Mouse (Mus musculus) neural tube, embryonic 11.5 days (tissue): Measurements from ENCODE around the gene Ep300. TPM values are rescaled to one million over a fixed set of nuclear protein-coding genes. Genes with fewer than 3 reads are reported as not detected.

Source experiments
- ATAC-seq: fragments of 200-750 bp; cut with Nextera tagmentation; 2 replicates; pipeline ENCODE4 v1.8.0; 2017; ENCODE audit warnings: moderate number of reproducible peaks, mild to moderate bottlenecking, moderate TSS enrichment, moderate library complexity; ENCODE audit not compliant: insufficient read depth, low FRiP score, low TSS enrichment
- DNase-seq: peaks from one replicate; pipeline ENCODE4 v3.0.0-alpha.2; 2015; ENCODE audit warnings: low spot score
- H3K27ac ChIP-seq: fragments of 300-500 bp; sonication (generic); 2 replicates; pipeline ENCODE4 v1.5.1; 2014; ENCODE audit warnings: low read depth, mild to moderate bottlenecking, low read length
- H3K27me3 ChIP-seq: fragments of 300-500 bp; sonication (generic); 2 replicates; pipeline ENCODE4 v1.6.1; 2014; ENCODE audit warnings: mild to moderate bottlenecking, low read length, mixed read lengths; ENCODE audit not compliant: control insufficient read depth, insufficient read depth
- H3K36me3 ChIP-seq: fragments of 300-500 bp; sonication (generic); 2 replicates; pipeline ENCODE4 v1.6.1; 2014; ENCODE audit warnings: mild to moderate bottlenecking, low read length, moderate library complexity, mixed read lengths; ENCODE audit not compliant: control insufficient read depth, insufficient read depth
- H3K4me1 ChIP-seq: fragments of 300-500 bp; sonication (generic); 2 replicates; pipeline ENCODE4 v1.6.1; 2014; ENCODE audit warnings: low read length, mixed read lengths; ENCODE audit not compliant: control insufficient read depth, insufficient read depth
- H3K4me2 ChIP-seq: fragments of 300-500 bp; sonication (generic); 2 replicates; pipeline ENCODE4 v1.6.1; 2014; ENCODE audit warnings: low read depth, mild to moderate bottlenecking, moderate library complexity
- H3K4me3 ChIP-seq: fragments of 300-500 bp; sonication (generic); 2 replicates; pipeline ENCODE4 v1.5.1; 2014; ENCODE audit warnings: low read depth, low read length
- H3K9ac ChIP-seq: fragments of 300-500 bp; sonication (generic); 2 replicates; pipeline ENCODE4 v1.6.1; 2014; ENCODE audit warnings: mild to moderate bottlenecking, low read length
- H3K9me3 ChIP-seq: fragments of 300-500 bp; sonication (generic); 2 replicates; pipeline ENCODE4 v1.6.1; 2016; ENCODE audit warnings: low read length; ENCODE audit not compliant: control insufficient read depth
- WGBS: fragments of 180-500 bp; shearing (Covaris S2); extraction: QIAGEN DNeasy Blood & Tissue Kit; methylation state at CpG from one replicate; pipeline ENCODE4 v1.1.7; 2014; 5-methylcytosine and 5-hydroxymethylcytosine counted together
- polyA plus RNA-seq: library from polyadenylated mRNA; unstranded; fragments of >200 nt; fragmentation: Nextera tagmentation; extraction: Ambion mirVana; gene quantifications from 2 replicates; pipeline ENCODE4 v1.2.1, GENCODE M21; 2014

The Ep300 gene
- polyA plus RNA-seq, 1 experiment from 2014 or later, result 29.6 TPM

DNA sequence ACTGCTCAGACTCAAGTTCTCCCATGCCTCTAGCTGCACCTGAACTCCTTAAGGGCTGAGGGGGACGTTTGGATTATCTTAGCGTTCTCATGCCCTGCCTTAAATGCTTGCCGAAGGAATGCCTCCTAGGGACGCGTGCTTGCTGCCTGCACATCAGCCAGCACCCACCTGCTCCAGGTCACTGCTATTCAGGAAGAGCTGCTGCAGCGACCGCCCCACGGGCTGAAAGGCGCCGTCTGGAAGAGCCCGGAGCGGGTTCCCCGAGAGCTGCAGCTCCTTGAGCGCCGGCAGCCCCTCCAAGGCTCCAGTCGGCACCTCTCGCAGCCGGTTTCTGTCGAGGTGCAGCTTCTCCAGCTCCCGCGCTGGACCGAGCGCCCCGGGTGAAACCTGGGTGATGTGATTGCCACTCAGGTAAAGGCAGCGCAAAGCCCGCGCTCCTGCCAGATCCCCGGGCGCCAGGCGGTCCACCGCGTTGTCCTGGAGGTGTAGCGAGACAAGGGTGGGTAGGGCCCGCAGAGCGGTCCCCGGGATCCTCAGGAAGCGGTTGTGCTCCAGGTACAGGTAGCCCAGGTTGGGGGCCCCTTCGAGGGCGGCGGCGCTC lies 108.3 kb downstream of the Ep300 start:
- peak overlapping the region; percentile 54 for H3K4me3 ChIP-seq
- no peak for DNase-seq
- ATAC-seq, result no peak
- peak overlapping the region; percentile 65 for H3K9ac ChIP-seq
- peaks cover 44% of the 10 kb centered on the region for H3K27me3 ChIP-seq
- H3K9me3 ChIP-seq, result no peaks in the 10 kb centered on the region
- WGBS, result 4% methylated on average over 41 of the region's 41 CpGs
- no peaks in the 10 kb centered on the region; the same call in 1 of the 2 replicates for H3K36me3 ChIP-seq
- peaks cover 6% of the 10 kb centered on the region; the same call in 1 of the 2 replicates for H3K4me1 ChIP-seq
- peak overlapping the region; percentile 85 for H3K4me2 ChIP-seq
- no peak overlapping the region for H3K27ac ChIP-seq

DNA sequence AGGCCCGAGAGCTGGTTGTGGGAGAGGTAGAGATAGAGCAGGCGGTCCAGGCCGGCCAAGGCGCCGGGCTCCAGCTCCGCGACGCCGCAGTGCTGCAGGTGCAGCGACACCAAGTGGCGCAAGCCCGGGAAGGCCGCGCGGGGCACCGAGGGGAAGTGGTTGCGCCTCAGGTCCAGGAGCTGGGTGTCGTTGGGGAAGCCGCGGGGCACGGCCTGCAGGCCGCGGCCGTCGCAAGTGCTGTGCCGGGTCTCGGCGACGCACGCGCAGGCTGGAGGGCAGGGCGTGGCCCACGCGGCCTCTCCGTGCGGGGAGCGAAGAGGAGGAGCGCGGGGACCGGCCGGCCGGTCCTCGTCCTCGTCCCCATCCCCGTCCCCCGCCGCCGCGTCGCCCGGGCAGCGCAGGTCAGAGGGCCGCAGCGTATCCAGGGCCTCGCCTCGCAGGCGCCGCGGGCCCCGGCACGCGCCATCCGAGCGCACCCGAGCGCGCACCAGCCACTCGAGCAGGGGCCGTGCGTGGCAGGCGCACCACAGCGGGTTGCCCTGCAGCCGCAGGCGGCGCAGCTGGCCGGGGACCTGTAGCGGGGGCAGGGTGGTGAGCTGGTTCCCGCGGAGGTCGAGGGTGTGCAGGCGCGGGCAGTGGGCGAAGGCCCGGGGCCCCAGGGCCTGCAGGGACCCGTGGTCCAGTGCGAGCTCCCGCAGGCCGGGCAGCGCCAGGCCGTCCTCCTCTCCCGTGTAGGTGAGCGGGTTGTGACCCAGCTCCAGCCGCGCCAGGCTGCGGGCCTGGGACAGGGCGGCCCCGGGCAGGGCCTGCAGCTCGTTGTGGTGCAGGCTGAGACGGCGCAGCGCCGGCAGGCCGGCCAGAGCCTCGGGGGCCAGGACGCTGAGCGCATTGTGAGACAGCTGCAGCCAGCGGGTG lies 109.1 kb downstream of the Ep300 start:
- H3K4me3 ChIP-seq, result peak overlapping the region; percentile 54
- DNase-seq (peak; percentile 90), ATAC-seq (peak; percentile 89)
- H3K27ac ChIP-seq, result no peak overlapping the region; the same call in 1 of the 2 replicates
- H3K27me3 ChIP-seq, result peaks cover 44% of the 10 kb centered on the region
- H3K4me2 ChIP-seq, result peak overlapping the region; percentile 85
- H3K9ac ChIP-seq, result peak overlapping the region; percentile 65
- no peaks in the 10 kb centered on the region; the same call in 1 of the 2 replicates for H3K36me3 ChIP-seq
- WGBS, result under 1% methylated on average over 82 of the region's 107 CpGs
- H3K9me3 ChIP-seq, result no peaks in the 10 kb centered on the region
- H3K4me1 ChIP-seq, result peaks cover 6% of the 10 kb centered on the region; the same call in 1 of the 2 replicates

DNA sequence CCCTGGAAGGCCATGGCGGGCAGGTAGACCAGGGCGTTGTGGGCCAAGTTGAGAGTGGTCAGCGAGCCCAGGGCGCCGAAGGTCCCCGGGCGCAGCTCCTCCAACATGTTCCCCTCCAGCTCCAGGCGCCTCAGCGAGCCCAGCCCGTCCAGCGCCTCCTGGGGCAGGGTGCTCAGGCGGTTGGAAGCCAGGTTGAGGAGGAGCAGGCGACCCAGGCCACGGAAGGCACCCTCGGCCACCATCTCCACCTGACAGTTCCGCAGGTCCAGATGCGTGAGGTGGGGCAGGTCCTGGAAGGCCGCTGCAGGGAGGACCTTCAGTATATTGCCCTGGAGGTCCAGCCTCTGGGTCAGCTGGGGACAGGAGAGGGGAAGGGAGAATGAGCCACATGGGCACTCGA lies 109.7 kb downstream of the Ep300 start:
- Histone ChIP-seq H3K4me1 (peaks cover 6% of the 10 kb centered on the region; the same call in 1 of the 2 replicates), H3K4me3 (peak overlapping the region; percentile 54), H3K4me2 (peak overlapping the region; percentile 85), H3K9ac (peak overlapping the region; percentile 65), H3K9me3 (no peaks in the 10 kb centered on the region), H3K27me3 (peaks cover 44% of the 10 kb centered on the region), H3K36me3 (no peaks in the 10 kb centered on the region; the same call in 1 of the 2 replicates), H3K27ac (no peak overlapping the region)
- WGBS, result 24% methylated on average over 19 of the region's 19 CpGs
- DNase-seq, result no peak
- ATAC-seq, result no peak

DNA sequence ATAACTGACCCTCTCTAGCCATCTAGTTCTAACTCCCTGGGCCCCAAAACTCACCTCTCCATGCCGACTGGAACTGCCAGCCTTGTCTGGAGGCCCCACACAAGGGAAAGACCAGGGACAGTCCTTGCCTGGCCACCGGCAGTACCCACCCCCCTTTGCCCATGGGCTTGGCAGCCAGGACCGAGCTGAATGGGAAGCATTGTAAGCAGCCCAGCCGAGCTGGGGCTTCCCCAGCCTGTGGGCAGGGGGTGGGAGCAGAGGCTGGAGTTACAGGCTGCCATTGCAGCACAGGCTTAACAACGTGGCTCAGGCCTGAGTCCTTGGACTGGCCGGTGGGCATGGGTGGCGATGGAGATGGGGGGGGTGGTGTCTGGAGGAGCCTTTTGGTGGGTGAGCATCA lies 112.0 kb downstream of the Ep300 start, which contains the start of gene Chadl:
Gene Chadl, minus strand, starts transcription at position 113 of the 400 bp plus-strand sequence.
- WGBS, result 66% methylated on average over 7 of the region's 7 CpGs
- H3K9ac ChIP-seq, result no peak within 1 kb of the TSS
- no peak within 1 kb of the TSS for H3K4me3 ChIP-seq
- H3K27ac ChIP-seq, result no peak within 1 kb of the TSS
- no peaks in the 10 kb centered on the region for H3K9me3 ChIP-seq
- peaks cover 6% of the 10 kb centered on the region; the same call in 1 of the 2 replicates for H3K4me1 ChIP-seq
- DNase-seq, result no peak
- H3K27me3 ChIP-seq, result peaks cover 38% of the 10 kb centered on the region
- H3K36me3 ChIP-seq, result no peaks in the 10 kb centered on the region; the same call in 1 of the 2 replicates
- no peak for ATAC-seq
- H3K4me2 ChIP-seq, result no peak within 1 kb of the TSS

DNA sequence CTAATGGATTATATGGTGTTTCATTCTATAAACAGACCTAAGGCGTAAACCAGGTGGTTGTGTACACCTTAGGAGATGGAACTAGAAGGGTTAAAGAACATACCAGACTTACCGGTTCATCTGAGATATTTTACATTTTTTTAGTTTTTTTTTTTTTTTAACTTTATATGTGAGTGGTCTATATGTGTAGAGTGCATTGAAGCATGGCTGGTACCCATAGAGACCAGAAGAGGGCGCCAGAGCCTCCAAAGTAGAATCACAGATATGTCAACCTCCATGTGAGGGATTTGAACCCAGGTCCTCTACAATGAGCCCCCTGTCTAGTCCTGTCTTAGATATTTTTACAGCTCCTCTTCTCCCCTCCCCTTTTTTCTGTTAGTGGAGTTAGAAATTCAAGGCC lies 112.7 kb downstream of the Ep300 start:
- H3K27me3 ChIP-seq, result peaks cover 31% of the 10 kb centered on the region
- DNase-seq (no peak), ATAC-seq (no peak)
- H3K27ac ChIP-seq, result no peak overlapping the region
- H3K4me2 ChIP-seq, result no peak overlapping the region
- H3K36me3 ChIP-seq, result no peaks in the 10 kb centered on the region; the same call in 1 of the 2 replicates
- no peak overlapping the region for H3K9ac ChIP-seq
- H3K4me3 ChIP-seq, result no peak overlapping the region
- H3K4me1 ChIP-seq, result peaks cover 6% of the 10 kb centered on the region; the same call in 1 of the 2 replicates
- H3K9me3 ChIP-seq, result no peaks in the 10 kb centered on the region
- 53% methylated on average over 3 of the region's 3 CpGs for WGBS

DNA sequence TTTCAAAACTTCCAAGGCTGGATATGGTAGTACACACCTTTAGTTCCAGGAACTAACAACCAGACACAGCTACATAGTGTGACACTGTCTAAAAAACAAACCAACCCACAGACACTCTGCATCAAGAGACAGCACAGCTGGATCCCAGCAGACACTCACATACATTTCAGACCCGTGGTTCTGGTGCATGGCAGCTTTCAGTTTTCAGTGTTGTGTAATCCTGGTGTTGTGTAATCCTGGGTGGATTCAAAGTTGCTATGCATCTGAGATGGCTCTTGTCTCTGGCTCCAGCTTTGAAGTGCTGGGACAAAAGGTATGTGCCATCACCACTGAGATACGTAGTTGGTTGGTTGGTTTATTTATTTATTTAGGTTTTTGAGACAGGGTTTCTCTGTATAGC lies 113.4 kb downstream of the Ep300 start:
- DNase-seq, result no peak
- Histone ChIP-seq H3K4me1 (peaks cover 6% of the 10 kb centered on the region; the same call in 1 of the 2 replicates), H3K4me2 (no peak overlapping the region), H3K4me3 (no peak overlapping the region), H3K36me3 (peaks cover 3% of the 10 kb centered on the region; the same call in 1 of the 2 replicates), H3K9ac (no peak overlapping the region), H3K27me3 (peaks cover 24% of the 10 kb centered on the region), H3K27ac (no peak overlapping the region), H3K9me3 (no peaks in the 10 kb centered on the region)
- 69% methylated on average over 2 of the region's 2 CpGs for WGBS
- ATAC-seq, result no peak

DNA sequence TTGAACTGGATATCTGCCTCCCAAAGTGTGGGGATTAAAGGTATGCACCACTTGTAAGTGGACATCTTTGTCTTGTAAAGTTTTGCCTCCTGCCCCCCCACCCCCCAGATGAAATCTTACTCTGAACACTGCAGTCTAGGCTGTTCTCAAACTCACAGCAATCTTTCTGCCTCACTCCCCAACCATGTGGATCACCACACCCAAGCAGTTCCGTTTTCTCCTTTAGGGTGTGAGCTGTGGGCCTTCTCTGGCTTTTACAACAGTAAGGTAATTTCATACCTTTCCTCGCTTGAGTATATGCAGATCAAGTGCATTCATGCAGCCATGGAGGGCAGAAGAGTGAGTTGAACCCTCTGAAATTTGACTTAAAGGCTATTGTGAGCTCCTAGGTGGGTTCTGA lies 115.0 kb downstream of the Ep300 start:
- no peak overlapping the region for H3K4me3 ChIP-seq
- no peak overlapping the region for H3K9ac ChIP-seq
- no peak overlapping the region for H3K4me2 ChIP-seq
- no peaks in the 10 kb centered on the region for H3K4me1 ChIP-seq
- H3K9me3 ChIP-seq, result no peaks in the 10 kb centered on the region
- WGBS, result 71% methylated on average over 2 of the region's 2 CpGs
- H3K36me3 ChIP-seq, result peaks cover 6% of the 10 kb centered on the region
- ATAC-seq (no peak), DNase-seq (no peak)
- no peak overlapping the region for H3K27ac ChIP-seq
- H3K27me3 ChIP-seq, result peaks cover 8% of the 10 kb centered on the region

DNA sequence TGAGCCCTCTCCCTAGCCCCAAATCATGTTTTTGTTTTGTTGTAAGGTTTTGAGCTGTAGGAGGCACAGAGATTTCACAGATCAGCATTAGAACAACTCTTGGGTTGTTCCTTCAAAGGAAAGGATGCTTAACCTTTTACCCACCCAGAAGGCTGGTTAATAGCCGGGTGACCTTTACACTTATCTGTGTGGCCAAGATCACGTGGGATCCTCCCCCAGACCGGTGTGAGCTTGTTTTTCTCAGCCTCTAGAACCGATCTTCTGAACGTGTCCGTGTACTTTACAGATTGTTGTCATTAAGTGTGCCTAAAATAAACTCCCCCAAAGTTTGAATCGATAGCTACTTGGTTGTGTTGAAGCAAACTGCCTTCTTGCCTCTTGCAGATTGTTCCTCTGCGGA lies 115.5 kb downstream of the Ep300 start:
- Histone ChIP-seq H3K36me3 (peaks cover 6% of the 10 kb centered on the region), H3K9me3 (no peaks in the 10 kb centered on the region), H3K27me3 (peaks cover 5% of the 10 kb centered on the region; the same call in 1 of the 2 replicates), H3K4me1 (no peaks in the 10 kb centered on the region), H3K4me2 (no peak overlapping the region), H3K4me3 (no peak overlapping the region), H3K9ac (no peak overlapping the region), H3K27ac (no peak overlapping the region)
- WGBS, result 80% methylated on average over 8 of the region's 8 CpGs
- no peak for ATAC-seq
- DNase-seq, result no peak
